Mouse (Mus musculus) CH12.LX (cell line): ENCODE data around the gene Ccdc6. TPM values are rescaled to one million over a fixed set of nuclear protein-coding genes. Genes with fewer than 3 reads are reported as not detected.

ENCODE experiments used
- DNase-seq: peaks from one replicate; pipeline ENCODE4 v3.0.0-alpha.2; 2013; ENCODE audit errors: extremely low read depth
- H3K27ac ChIP-seq: 2 replicates; pipeline ENCODE4 v1.5.1; 2012; ENCODE audit warnings: low read depth, mild to moderate bottlenecking, control low read depth, moderate library complexity; ENCODE audit not compliant: insufficient read depth
- H3K27me3 ChIP-seq: replicated peaks from 2 replicates; pipeline ENCODE3; 2012; ENCODE audit warnings: inconsistent platforms
- H3K36me3 ChIP-seq, 2 experiments: replicated peaks in 1 of 2; 2 replicates each; pipeline versions ENCODE3 to v1.6.1; 2012; ENCODE audit warnings: inconsistent platforms in 1 of 2, low read length in 1 of 2, mild to moderate bottlenecking in 1 of 2, mixed read lengths in 1 of 2, moderate library complexity in 1 of 2; ENCODE audit not compliant: control insufficient read depth in 1 of 2, insufficient read depth in 1 of 2
- H3K4me1 ChIP-seq, 2 experiments: 2 replicates each; pipeline ENCODE4 v1.6.1; 2012; ENCODE audit warnings: inconsistent platforms in 1 of 2, moderate library complexity in 1 of 2; ENCODE audit not compliant: insufficient read depth in 2 of 2, control insufficient read depth in 1 of 2
- H3K4me2 ChIP-seq: 2 replicates; pipeline ENCODE4 v1.6.1; 2012; ENCODE audit warnings: low read depth, mild to moderate bottlenecking, control low read depth; ENCODE audit not compliant: poor library complexity, insufficient read depth, severe bottlenecking
- H3K4me3 ChIP-seq, 3 experiments: fragments of 150-350 bp in 1 of 3; sonication (generic) in 1 of 3; replicated peaks in 1 of 3; 2 replicates each; pipeline versions ENCODE3 to v1.5.1; 2011 to 2012; ENCODE audit warnings: low read depth in 2 of 3, low read length in 2 of 3, mild to moderate bottlenecking in 2 of 3, moderate library complexity in 2 of 3, control low read depth in 1 of 3, improper control_type of control experiment in 1 of 3, inconsistent platforms in 1 of 3, mixed read lengths in 1 of 3; ENCODE audit not compliant: poor library complexity in 1 of 3
- H3K79me2 ChIP-seq: replicated peaks from 2 replicates; pipeline ENCODE4 v1.6.1; 2012; ENCODE audit warnings: mild to moderate bottlenecking, moderate library complexity; ENCODE audit not compliant: control insufficient read depth, poor library complexity, insufficient read depth, severe bottlenecking; ENCODE audit errors: extremely low read depth
- H3K9ac ChIP-seq: 2 replicates; pipeline ENCODE4 v1.6.1; 2012; ENCODE audit warnings: low read depth, mild to moderate bottlenecking, control low read depth, moderate library complexity; ENCODE audit not compliant: insufficient read depth
- H3K9me3 ChIP-seq: replicated peaks from 2 replicates; pipeline ENCODE3; 2012; ENCODE audit warnings: low read length, inconsistent platforms, mixed read lengths
- BHLHE40 ChIP-seq: IDR thresholded peaks from 2 replicates; pipeline ENCODE4 v1.6.1; 2011; ENCODE audit warnings: mild to moderate bottlenecking, low read depth, low read length, improper control_type of control experiment
- CHD1 ChIP-seq: IDR thresholded peaks from 2 replicates; pipeline ENCODE4 v1.6.1; 2012; ENCODE audit warnings: low read depth, low read length, improper control_type of control experiment, inconsistent platforms
- ETS1 ChIP-seq: conservative IDR thresholded peaks from 2 replicates; pipeline ENCODE4 v1.6.1; 2012; ENCODE audit warnings: low read depth, mild to moderate bottlenecking, inconsistent platforms, low read length, improper control_type of control experiment, moderate library complexity
- GABPA ChIP-seq: IDR thresholded peaks from 2 replicates; pipeline ENCODE4 v1.6.1; 2012; ENCODE audit warnings: low read depth, low read length, improper control_type of control experiment, inconsistent platforms; ENCODE audit not compliant: insufficient replicate concordance
- JUN ChIP-seq: IDR thresholded peaks from 2 replicates; pipeline ENCODE4 v1.6.1; 2011; ENCODE audit warnings: low read depth, mild to moderate bottlenecking, low read length, improper control_type of control experiment, moderate library complexity; ENCODE audit not compliant: insufficient read depth
- KAT2A ChIP-seq: IDR thresholded peaks from 2 replicates; pipeline ENCODE4 v1.6.1; 2012; ENCODE audit warnings: low read length, improper control_type of control experiment, inconsistent platforms; ENCODE audit not compliant: insufficient replicate concordance
- MAFK ChIP-seq: IDR thresholded peaks from 2 replicates; pipeline ENCODE4 v1.6.1; 2011; ENCODE audit warnings: low read length, improper control_type of control experiment; ENCODE audit not compliant: insufficient replicate concordance
- MEF2A ChIP-seq: IDR thresholded peaks from 2 replicates; pipeline ENCODE4 v1.6.1; 2014; ENCODE audit warnings: low read depth, mild to moderate bottlenecking, inconsistent platforms, low read length, improper control_type of control experiment, borderline replicate concordance
- MXI1 ChIP-seq: IDR thresholded peaks from 2 replicates; pipeline ENCODE4 v1.6.1; 2011; ENCODE audit warnings: mild to moderate bottlenecking, low read depth, low read length, improper control_type of control experiment
- NELFE ChIP-seq: IDR thresholded peaks from 2 replicates; pipeline ENCODE4 v1.6.1; 2011; ENCODE audit warnings: low read depth, low read length, improper control_type of control experiment
- NRF1 ChIP-seq: IDR thresholded peaks from 2 replicates; pipeline ENCODE4 v1.6.1; 2014; ENCODE audit warnings: low read depth, mild to moderate bottlenecking, inconsistent platforms, low read length, improper control_type of control experiment, moderate library complexity
- POLR2A ChIP-seq: IDR thresholded peaks from 2 replicates; pipeline ENCODE4 v1.6.1; 2011; ENCODE audit warnings: low read depth, mild to moderate bottlenecking, improper control_type of control experiment, low read length
- RAD21 ChIP-seq: IDR thresholded peaks from 2 replicates; pipeline ENCODE4 v1.6.1; 2011; ENCODE audit warnings: low read depth, mild to moderate bottlenecking, low read length, improper control_type of control experiment, moderate library complexity
- USF1 ChIP-seq: IDR thresholded peaks from 2 replicates; pipeline ENCODE4 v1.6.1; 2014; ENCODE audit warnings: low read depth, mild to moderate bottlenecking, inconsistent platforms, low read length, improper control_type of control experiment
- USF2 ChIP-seq: conservative IDR thresholded peaks from 2 replicates; pipeline ENCODE4 v1.6.1; 2011; ENCODE audit warnings: low read depth, low read length, improper control_type of control experiment
- ZC3H11A ChIP-seq: IDR thresholded peaks from 2 replicates; pipeline ENCODE4 v1.6.1; 2012; ENCODE audit warnings: low read depth, mild to moderate bottlenecking, inconsistent platforms, low read length, improper control_type of control experiment
- ZNF384 ChIP-seq: IDR thresholded peaks from 2 replicates; pipeline ENCODE4 v1.6.1; 2012; ENCODE audit warnings: low read depth, low read length, improper control_type of control experiment, inconsistent platforms
- dilution Hi-C: fragments of 300-500 bp; cut with MboI; formaldehyde crosslinking; loops from 2 replicates; pipeline ENCODE4 v1.14.3; 2020; ENCODE audit warnings: low sequenced_read_pairs; ENCODE audit not compliant: extremely low pct_unique_long_range_greater_than_20kb, extremely low pct_ligation_motif_present
- in situ Hi-C: fragments of 300-500 bp; cut with MboI; formaldehyde crosslinking; loops from 3 replicates; pipeline ENCODE4 v1.14.3; 2019; ENCODE audit warnings: low sequenced_read_pairs, low pct_ligation_motif_present, low pct_unique_long_range_greater_than_20kb, mixed read lengths
- polyA plus RNA-seq: library from polyadenylated mRNA; unstranded; fragments of >175 nt; gene quantifications from 2 replicates; pipeline ENCODE4 v1.2.1, GENCODE M21; 2012; ENCODE audit warnings: low read depth; ENCODE audit not compliant: insufficient read length
- total RNA-seq, 2 experiments: library from RNA; depleted of rRNA; stranded (reverse); fragments of 300-350 nt in 1 of 2; fragments of >200 nt in 1 of 2; gene quantifications; 2 replicates each; pipeline ENCODE4 v1.2.3; 2012 to 2014

Ccdc6 gene
- total and polyA plus RNA-seq, 3 experiments, result 19.7 to 36.7 (median 33.5) TPM

- DNase-seq, result no peak
- Histone ChIP-seq H3K27me3 (no peaks in the 10 kb centered on the region), H3K9ac (no peak overlapping the region), H3K4me1 (no peaks in the 10 kb centered on the region), H3K36me3 (peaks cover 63 to 92% of the 10 kb centered on the region in 2 experiments), H3K79me2 (no peaks in the 10 kb centered on the region), H3K4me3 (no peak overlapping the region), H3K4me2 (no peak overlapping the region), H3K27ac (no peak overlapping the region), H3K9me3 (no peaks in the 10 kb centered on the region)
- no peak for TF ChIP-seq NELFE
- TF ChIP-seq ETS1, result no peak
- no peak for TF ChIP-seq NRF1
- dilution Hi-C loops (no loop called here), in situ Hi-C loops (no loop called here)
Observed at GRCm38 (mm10) chr10:70174494-70175190, 77.7 kb downstream of the Ccdc6 start.

- Histone ChIP-seq H3K9ac (no peak overlapping the region), H3K27me3 (no peaks in the 10 kb centered on the region), H3K9me3 (no peaks in the 10 kb centered on the region), H3K36me3 (peaks cover 39 to 86% of the 10 kb centered on the region in 2 experiments), H3K4me2 (no peak overlapping the region), H3K27ac (no peak overlapping the region), H3K4me3 (no peak overlapping the region), H3K79me2 (no peaks in the 10 kb centered on the region; the same call in 1 of the 2 replicates), H3K4me1 (peaks cover 9 to 27% of the 10 kb centered on the region in 2 experiments)
- TF ChIP-seq MEF2A (no peak), USF2 (no peak), USF1 (no peak), MAFK (no peak), RAD21 (no peak), JUN (no peak), MXI1 (no peak), KAT2A (no peak), ZNF384 (no peak), POLR2A (no peak), CHD1 (no peak), ZC3H11A (no peak), BHLHE40 (no peak), GABPA (no peak), NRF1 (no peak)
- dilution Hi-C loops, result no loop called here
- no peak for DNase-seq
- in situ Hi-C loops, result no loop called here
Observed at GRCm38 (mm10) chr10:70180727-70181126, 83.8 kb downstream of the Ccdc6 start.
